Mouse (Mus musculus) midbrain, postnatal 0 days (tissue): ENCODE data around the gene Pms2. TPM values are rescaled to one million over a fixed set of nuclear protein-coding genes. Genes with fewer than 3 reads are reported as not detected.

Experiments used
- ATAC-seq: fragments of 200-750 bp; cut with Nextera tagmentation; 2 replicates; pipeline ENCODE4 v1.8.0; 2017; ENCODE audit warnings: moderate number of reproducible peaks, mild to moderate bottlenecking, moderate TSS enrichment, moderate library complexity; ENCODE audit not compliant: low FRiP score
- DNase-seq: peaks from one replicate; pipeline ENCODE4 v3.0.0-alpha.2; 2015; ENCODE audit warnings: low spot score
- H3K27ac ChIP-seq: fragments of 300-500 bp; sonication (generic); 2 replicates; pipeline ENCODE4 v1.5.1; 2014; ENCODE audit warnings: low read depth, mild to moderate bottlenecking, low read length, mixed read lengths
- H3K27me3 ChIP-seq: fragments of 300-500 bp; sonication (generic); 2 replicates; pipeline ENCODE4 v1.6.1; 2014; ENCODE audit warnings: low read length, control low read depth, mixed read lengths; ENCODE audit not compliant: insufficient read depth
- H3K36me3 ChIP-seq: fragments of 300-500 bp; sonication (generic); 2 replicates; pipeline ENCODE4 v1.6.1; 2014; ENCODE audit warnings: low read length, control low read depth, mixed read lengths; ENCODE audit not compliant: insufficient read depth
- H3K4me1 ChIP-seq: fragments of 300-500 bp; sonication (generic); 2 replicates; pipeline ENCODE4 v1.6.1; 2014; ENCODE audit warnings: mild to moderate bottlenecking, control low read depth, antibody characterized with exemption, low read length, mixed read lengths; ENCODE audit not compliant: insufficient read depth
- H3K4me2 ChIP-seq: fragments of 300-500 bp; sonication (generic); 2 replicates; pipeline ENCODE4 v1.6.1; 2014; ENCODE audit warnings: low read depth, mild to moderate bottlenecking, low read length, mixed read lengths; ENCODE audit not compliant: poor library complexity, severe bottlenecking
- H3K4me3 ChIP-seq: fragments of 300-500 bp; sonication (generic); 2 replicates; pipeline ENCODE4 v1.5.1; 2014; ENCODE audit warnings: low read depth, mild to moderate bottlenecking, low read length, moderate library complexity
- H3K9ac ChIP-seq: fragments of 300-500 bp; sonication (generic); replicated peaks from 2 replicates; pipeline ENCODE4 v1.6.1; 2014; ENCODE audit warnings: mild to moderate bottlenecking, low read length, moderate library complexity, mixed read lengths; ENCODE audit not compliant: poor library complexity, severe bottlenecking
- H3K9me3 ChIP-seq: fragments of 300-500 bp; sonication (generic); 2 replicates; pipeline ENCODE4 v1.6.1; 2016; ENCODE audit warnings: low read length, control low read depth
- CTCF ChIP-seq: IDR thresholded peaks from 2 replicates; pipeline ENCODE4 v1.5.1; 2016; ENCODE audit warnings: antibody characterized with exemption, mild to moderate bottlenecking
- WGBS: fragments of 180-500 bp; shearing (Covaris S2); extraction: QIAGEN DNeasy Blood & Tissue Kit; methylation state at CpG from one replicate; pipeline ENCODE4 v1.1.7; 2014; 5-methylcytosine and 5-hydroxymethylcytosine counted together
- polyA plus RNA-seq: library from polyadenylated mRNA; unstranded; fragments of >200 nt; fragmentation: Nextera tagmentation; extraction: Ambion mirVana; gene quantifications from 2 replicates; pipeline ENCODE4 v1.2.1, GENCODE M21; 2015
- total RNA-seq: library from RNA; depleted of rRNA; stranded (reverse); fragments of >200 nt; gene quantifications from 2 replicates; pipeline ENCODE4 v1.2.3, GENCODE M21; 2014; rRNA removed

Pms2 gene
- 14.0 and 20.2 TPM in 2 replicates for total RNA-seq
- 20.2 and 24.8 TPM in 2 replicates for polyA plus RNA-seq

GRCm38 (mm10) chr5:143909417-143910400 lies at the start of gene Pms2, which contains the start of gene Aimp2:
Gene Pms2, plus strand, starts transcription at chr5:143909964.
Gene Aimp2, minus strand, starts transcription at chr5:143909847.
- peak within 1 kb of the TSS; percentile 53 for H3K4me3 ChIP-seq
- no peak for TF ChIP-seq CTCF
- DNase-seq (peak; percentile 99), ATAC-seq (peak; percentile 100)
- peak within 1 kb of the TSS; percentile 64 for H3K4me2 ChIP-seq
- peaks cover 22% of the 10 kb centered on the region for H3K36me3 ChIP-seq
- H3K27me3 ChIP-seq, result no peaks in the 10 kb centered on the region
- peaks cover 11% of the 10 kb centered on the region; the same call in 1 of the 2 replicates for H3K4me1 ChIP-seq
- peak within 1 kb of the TSS; percentile 42 for H3K9ac ChIP-seq
- no peaks in the 10 kb centered on the region for H3K9me3 ChIP-seq
- WGBS, result under 1% methylated on average over 70 of the region's 70 CpGs
- peak within 1 kb of the TSS; percentile 75 for H3K27ac ChIP-seq

GRCm38 (mm10) chr5:143871547-143872169 lies 38.1 kb upstream of the Pms2 start:
- H3K4me1 ChIP-seq, result no peaks in the 10 kb centered on the region
- DNase-seq, result no peak
- H3K4me2 ChIP-seq, result no peak overlapping the region
- no peak overlapping the region for H3K27ac ChIP-seq
- H3K9me3 ChIP-seq, result no peaks in the 10 kb centered on the region
- ATAC-seq, result no peak
- peaks cover 29% of the 10 kb centered on the region for H3K36me3 ChIP-seq
- 88% methylated on average over 11 of the region's 11 CpGs for whole genome bisulfite sequencing
- H3K9ac ChIP-seq, result no peak overlapping the region
- H3K4me3 ChIP-seq, result no peak overlapping the region
- H3K27me3 ChIP-seq, result no peaks in the 10 kb centered on the region
- no peak for TF ChIP-seq CTCF

- peaks cover 44% of the 10 kb centered on the region for H3K36me3 ChIP-seq
- TF ChIP-seq CTCF, result no peak
- no peaks in the 10 kb centered on the region for H3K9me3 ChIP-seq
- no peak overlapping the region for H3K27ac ChIP-seq
- H3K9ac ChIP-seq, result no peak overlapping the region
- H3K4me2 ChIP-seq, result no peak overlapping the region
- no peaks in the 10 kb centered on the region for H3K27me3 ChIP-seq
- no peak overlapping the region for H3K4me3 ChIP-seq
- no peak for ATAC-seq
- no peaks in the 10 kb centered on the region for H3K4me1 ChIP-seq
- 66% methylated on average over 4 of the region's 4 CpGs for WGBS
- DNase-seq, result no peak
These were observed 35.2 kb upstream of the Pms2 start for GRCm38 (mm10) chr5:143874571-143874970.

DNA sequence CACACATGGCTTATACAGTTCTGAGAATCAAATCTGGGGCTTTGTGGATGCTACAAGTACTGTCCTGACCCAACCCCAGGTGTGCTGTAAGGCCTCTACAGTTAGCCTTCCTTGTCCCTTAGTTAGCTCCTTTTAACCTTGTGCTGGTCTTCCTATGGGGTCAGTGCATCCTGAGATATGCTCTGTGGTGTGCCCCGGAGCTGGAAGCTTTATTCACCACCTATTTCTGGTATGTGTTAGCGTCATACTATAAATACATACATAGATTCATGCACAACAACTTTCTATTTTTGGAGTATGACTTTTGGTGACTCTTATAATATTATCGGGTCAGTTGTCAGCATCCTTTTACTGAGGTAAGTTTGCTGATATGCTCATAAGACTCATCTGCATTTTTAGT lies 24.5 kb upstream of the Pms2 start:
- no peak for TF ChIP-seq CTCF
- Histone ChIP-seq H3K4me1 (no peaks in the 10 kb centered on the region), H3K9me3 (no peaks in the 10 kb centered on the region), H3K36me3 (peaks cover 79% of the 10 kb centered on the region), H3K27ac (no peak overlapping the region), H3K4me3 (no peak overlapping the region), H3K4me2 (no peak overlapping the region), H3K27me3 (no peaks in the 10 kb centered on the region), H3K9ac (no peak overlapping the region)
- DNase-seq (no peak), ATAC-seq (no peak)
- whole genome bisulfite sequencing, result 98% methylated on average over 3 of the region's 3 CpGs

GRCm38 (mm10) chr5:143890741-143891140 lies 19.0 kb upstream of the Pms2 start:
- 89% methylated on average over 6 of the region's 6 CpGs for WGBS

More at GRCm38 (mm10) chr5:143890741-143891140, 19.0 kb upstream of the Pms2 start:
- no peak overlapping the region for H3K27ac ChIP-seq
- ATAC-seq, result no peak
- no peak for TF ChIP-seq CTCF
- no peak for DNase-seq
- H3K4me2 ChIP-seq, result no peak overlapping the region
- no peaks in the 10 kb centered on the region for H3K27me3 ChIP-seq
- H3K4me1 ChIP-seq, result no peaks in the 10 kb centered on the region
- peaks cover 55% of the 10 kb centered on the region for H3K36me3 ChIP-seq
- no peak overlapping the region for H3K9ac ChIP-seq
- no peak overlapping the region for H3K4me3 ChIP-seq
- no peaks in the 10 kb centered on the region for H3K9me3 ChIP-seq
